ENCODE assay signal across 9 mouse cellular contexts in the genomic region with DNA sequence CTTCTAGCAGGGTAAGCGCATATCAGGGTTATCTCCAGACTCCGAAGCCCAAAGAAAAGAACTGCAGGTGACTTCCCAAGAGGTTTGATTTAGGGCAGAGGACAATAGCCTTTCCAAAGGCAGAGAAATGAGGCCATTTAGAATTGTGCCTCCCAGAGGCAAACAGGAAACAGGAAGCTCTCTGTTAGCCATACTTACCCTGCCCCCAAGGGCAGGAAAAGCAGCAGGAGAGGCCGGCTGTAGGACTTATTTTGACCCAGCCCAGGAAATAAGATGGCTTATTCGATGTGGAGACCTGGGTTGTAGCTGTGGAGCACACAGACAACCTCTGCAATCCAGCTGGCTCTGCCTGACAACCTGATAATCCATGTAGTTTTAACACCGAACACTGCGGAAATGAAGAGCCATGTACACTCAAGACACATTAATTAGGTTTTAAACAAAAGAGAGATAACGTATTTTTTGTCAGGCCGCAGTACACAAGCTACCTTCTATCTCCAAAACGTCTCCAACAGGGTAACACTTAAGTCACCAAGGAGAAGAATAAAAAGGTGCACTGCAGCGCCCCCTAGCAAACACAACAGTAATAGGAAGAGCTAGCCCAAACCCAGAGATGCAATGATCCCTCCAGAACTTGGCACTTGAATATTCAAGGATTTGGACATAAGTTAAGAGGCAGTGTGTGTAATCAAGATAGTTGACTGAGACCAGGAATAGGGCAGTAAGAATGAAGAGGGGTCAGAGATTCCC.
DNase-seq lines count a peak whose midpoint lies in the region; ATAC-seq and TF ChIP-seq lines count a peak whose summit lies in the region.
"Had no signal": no experiment of that assay in that cellular context is flagged by ENCODE, and none has a peak within 500 bp of the region (broad histone marks: within the 10 kb centered on the region; RNA-seq: fewer than 3 reads in every experiment).

No protein-coding gene starts in this region.

- H3K4me3 ChIP-seq in midbrain, embryonic 11.5 days (ENCODE audit: low read depth, low read length): no peak overlapping the region
- H3K4me3 ChIP-seq in midbrain, embryonic 13.5 days (replicated peaks): no peak overlapping the region
- no peak overlapping the region for H3K4me3 ChIP-seq in heart, postnatal 0 days (ENCODE audit: low read depth, low read length)
- H3K4me3 ChIP-seq in cerebellum, adult 2 months (replicated peaks; ENCODE audit: insufficient read depth, low read depth, low read length): no peak overlapping the region
- H3K4me3 ChIP-seq: embryonic facial prominence, embryonic 15.5 days; limb, embryonic 15.5 days had no signal

- TF ChIP-seq EP300 in heart, postnatal 0 days (IDR thresholded peaks at IDR 0.05; ENCODE audit: low read depth): no peak; the same call in 1 of the 2 replicates

- H3K27ac ChIP-seq in midbrain, embryonic 11.5 days (ENCODE audit: low read depth, low read length): no peak overlapping the region
- H3K27ac ChIP-seq in midbrain, embryonic 13.5 days: no peak overlapping the region
- peak overlapping the region; percentile 71 for H3K27ac ChIP-seq in heart, postnatal 0 days (ENCODE audit: low read depth)
- no peak overlapping the region for H3K27ac ChIP-seq in cerebellum, adult 2 months (ENCODE audit: insufficient read depth, low read length)
- H3K27ac ChIP-seq: embryonic facial prominence, embryonic 15.5 days; limb, embryonic 15.5 days had no signal

- ATAC-seq in midbrain, embryonic 11.5 days (ENCODE audit: low FRiP score): no peak
- no peak for ATAC-seq in midbrain, embryonic 13.5 days
- peak; percentile 57 for ATAC-seq in heart, postnatal 0 days (ENCODE audit: insufficient read depth, low read depth)

- DNase-seq in midbrain, embryonic 11.5 days (ENCODE audit: low spot score, missing footprints): peak; percentile 45
- DNase-seq in adrenal gland, adult 2 months: peak; percentile 30
- no peak for DNase-seq in heart, postnatal 0 days (ENCODE audit: low spot score)
- DNase-seq in lung, postnatal 25 days (ENCODE audit: low spot score): peak; percentile 36
- DNase-seq in layer of hippocampus, postnatal 10 days (ENCODE audit: low spot score in 2 of 2): no peak
- DNase-seq in cerebellum, adult 2 months: no peak

- H3K4me1 ChIP-seq in midbrain, embryonic 11.5 days (ENCODE audit: control insufficient read depth, insufficient read depth, low read length): no peaks in the 10 kb centered on the region
- no peaks in the 10 kb centered on the region for H3K4me1 ChIP-seq in midbrain, embryonic 13.5 days (replicated peaks)
- H3K4me1 ChIP-seq in heart, postnatal 0 days (ENCODE audit: control insufficient read depth, insufficient read depth): no peaks in the 10 kb centered on the region
- no peaks in the 10 kb centered on the region for H3K4me1 ChIP-seq in cerebellum, adult 2 months (ENCODE audit: control insufficient read depth, insufficient read depth, low read length)
- H3K4me1 ChIP-seq: embryonic facial prominence, embryonic 15.5 days had no signal

- H3K9me3 ChIP-seq in midbrain, embryonic 11.5 days (ENCODE audit: control insufficient read depth, low read length): no peaks in the 10 kb centered on the region; the same call in 1 of the 2 replicates
- no peaks in the 10 kb centered on the region; the same call in 1 of the 2 replicates for H3K9me3 ChIP-seq in midbrain, embryonic 13.5 days
- 0 out of 2 replicates have a peak, but pooled peaks cover 5% of the 10 kb centered on the region for H3K9me3 ChIP-seq in heart, postnatal 0 days (replicated peaks; ENCODE audit: control insufficient read depth, low read length)
- H3K9me3 ChIP-seq: embryonic facial prominence, embryonic 15.5 days; limb, embryonic 15.5 days had no signal

- no peak overlapping the region for H3K9ac ChIP-seq in midbrain, embryonic 11.5 days (ENCODE audit: low read length)
- no peak overlapping the region for H3K9ac ChIP-seq in midbrain, embryonic 13.5 days (replicated peaks)
- H3K9ac ChIP-seq in heart, postnatal 0 days (replicated peaks; ENCODE audit: low read depth, low read length): no peak overlapping the region
- H3K9ac ChIP-seq: embryonic facial prominence, embryonic 15.5 days; limb, embryonic 15.5 days had no signal

- no peaks in the 10 kb centered on the region for H3K27me3 ChIP-seq in midbrain, embryonic 11.5 days (ENCODE audit: control insufficient read depth, insufficient read depth, low read length)
- H3K27me3 ChIP-seq in midbrain, embryonic 13.5 days: no peaks in the 10 kb centered on the region
- no peaks in the 10 kb centered on the region for H3K27me3 ChIP-seq in heart, postnatal 0 days (ENCODE audit: control insufficient read depth, insufficient read depth, low read length)
- no peaks in the 10 kb centered on the region for H3K27me3 ChIP-seq in cerebellum, adult 2 months (ENCODE audit: control insufficient read depth, insufficient read depth, low read length)
- H3K27me3 ChIP-seq: embryonic facial prominence, embryonic 15.5 days; limb, embryonic 15.5 days had no signal

- no peak for TF ChIP-seq POLR2A in cerebellum, adult 2 months (IDR thresholded peaks at IDR 0.05; ENCODE audit: borderline replicate concordance, insufficient read depth, low read length)

- peak; percentile 35 for TF ChIP-seq CTCF in heart, postnatal 0 days (IDR thresholded peaks at IDR 0.05; ENCODE audit: low read depth)
- no peak for TF ChIP-seq CTCF in cerebellum, adult 2 months (IDR thresholded peaks at IDR 0.05; ENCODE audit: borderline replicate concordance, insufficient read depth, low read depth, low read length)

- WGBS in midbrain, embryonic 11.5 days: 64% methylated on average over 10 of the region's 10 CpGs
- 74% methylated on average over 10 of the region's 10 CpGs for WGBS in midbrain, embryonic 13.5 days
- WGBS in heart, postnatal 0 days: 53% methylated on average over 10 of the region's 10 CpGs
- WGBS in cerebellum, adult 2 months: 74% methylated on average over 10 of the region's 10 CpGs

- no peak overlapping the region for H3K4me2 ChIP-seq in midbrain, embryonic 11.5 days
- no peak overlapping the region for H3K4me2 ChIP-seq in midbrain, embryonic 13.5 days (replicated peaks)
- no peak overlapping the region for H3K4me2 ChIP-seq in heart, postnatal 0 days (ENCODE audit: low read depth, low read length)
- H3K4me2 ChIP-seq: embryonic facial prominence, embryonic 15.5 days; limb, embryonic 15.5 days had no signal

- H3K36me3 ChIP-seq in midbrain, embryonic 11.5 days (ENCODE audit: control insufficient read depth, insufficient read depth, low read length): no peaks in the 10 kb centered on the region
- H3K36me3 ChIP-seq in midbrain, embryonic 13.5 days: no peaks in the 10 kb centered on the region
- H3K36me3 ChIP-seq in heart, postnatal 0 days (replicated peaks; ENCODE audit: control insufficient read depth, insufficient read depth, low read length): no peaks in the 10 kb centered on the region
- H3K36me3 ChIP-seq: embryonic facial prominence, embryonic 15.5 days; limb, embryonic 15.5 days had no signal

Comparison
In these comparisons a context has a peak if more than half of its experiments do, and no peak if none do; other contexts are left out.
1. DNase-seq: peak in midbrain, embryonic 11.5 days (single experiment), adrenal gland, adult 2 months (single experiment) and lung, postnatal 25 days (single experiment); none in heart, postnatal 0 days (single experiment), layer of hippocampus, postnatal 10 days (0 of 2) and cerebellum, adult 2 months (0 of 2).